Mouse (Mus musculus): ENCODE measurements at regions not wholly inside any gene's neighbourhood (a gene's known extent, or its start where the extent isn't known, plus 50 kb on each side); places are given as distances from the start of the nearest gene placed in this dataset.

DNA sequence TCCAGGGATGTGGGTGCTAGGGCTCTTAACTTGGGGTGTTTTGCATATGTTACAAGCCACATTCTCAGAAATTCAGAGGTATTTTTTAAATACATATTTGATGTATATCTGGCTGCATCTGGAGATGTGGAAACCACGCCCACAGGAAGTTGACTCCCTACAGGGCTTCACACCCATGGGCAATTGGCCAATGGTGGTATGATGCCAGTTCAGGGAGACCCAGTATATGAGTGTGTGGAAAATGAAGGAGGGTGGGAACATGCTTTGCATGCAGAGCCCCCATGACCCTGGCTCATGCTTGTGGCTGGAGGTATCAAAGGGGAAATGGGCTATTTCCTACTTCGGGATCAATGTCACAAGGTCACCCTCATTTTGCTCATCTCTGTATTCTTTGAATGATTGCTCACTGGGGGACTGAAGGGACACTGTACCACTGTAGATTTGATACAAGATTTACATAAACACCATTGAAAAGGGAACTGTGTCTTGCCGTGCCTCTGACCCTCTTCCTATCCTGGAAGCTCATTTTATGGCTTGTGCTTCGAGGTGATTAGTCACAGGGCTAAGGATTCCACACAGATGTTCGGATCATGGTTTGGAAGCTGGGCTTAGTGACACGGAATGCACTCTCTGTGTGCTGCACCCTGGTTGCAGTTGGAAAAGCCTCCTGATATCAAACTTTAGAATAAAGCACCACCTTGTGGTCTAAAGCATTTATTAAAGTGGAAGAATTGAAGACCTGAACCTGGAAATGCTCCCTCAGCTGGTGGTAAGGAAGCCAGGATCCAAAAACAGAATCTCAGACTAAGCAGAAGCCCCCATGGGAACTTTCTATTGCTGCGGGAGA is 56.8 kb upstream of the Edn1 start:
- peak; percentile 48 for DNase-seq (ENCODE audit: extremely low read depth, insufficient read length, low spot score)

GRCm38 (mm10) chr13:42245753-42246409 is 55.4 kb upstream of the Edn1 start:
- no peak for DNase-seq (ENCODE audit: extremely low read depth, insufficient read length, low spot score)
